Mouse (Mus musculus) neutrophil, adult 59 days (primary cell): ENCODE results near the gene Hexdc. TPM values are rescaled to one million over a fixed set of nuclear protein-coding genes. Genes with fewer than 3 reads are reported as not detected.

ENCODE experiments used
- total RNA-seq, 2 experiments: library from RNA; stranded (reverse); gene quantifications; 1 replicate in 1 of 2; 2 replicates in 1 of 2; pipeline ENCODE4 v1.2.4; 2023

Hexdc gene
- 1 to 10 TPM; 2.6 to 4.0 TPM for total RNA-seq

GRCm38 (mm10) chr11:121204161-121205006 lies at the start of gene Hexdc, which contains the start of gene Ogfod3:
Gene Hexdc, plus strand, starts transcription at chr11:121204433.
Gene Ogfod3, minus strand, starts transcription at chr11:121204711.

GRCm38 (mm10) chr11:121159971-121160370 lies 44.3 kb upstream of the Hexdc start, which contains the start of gene Uts2r:
Gene Uts2r, plus strand, starts transcription at chr11:121160271.

GRCm38 (mm10) chr11:121229018-121229439 lies 24.8 kb downstream of the Hexdc start, which contains the start of gene Cybc1:
Gene Cybc1, minus strand, starts transcription at chr11:121229322.

GRCm38 (mm10) chr11:121236564-121237344 lies 32.5 kb downstream of the Hexdc start, which contains the start of gene Narf:
Gene Narf, plus strand, starts transcription at chr11:121237253.

GRCm38 (mm10) chr11:121259160-121260100 lies 55.2 kb downstream of the Hexdc start, which contains the start of gene Foxk2:
Gene Foxk2, plus strand, starts transcription at chr11:121259990.

Other genes with a start within 250 kb of the Hexdc start
- 100 to 1,000 TPM; 116 to 126 TPM for gene Csnk1d, start 213.1 kb upstream of the Hexdc start, total RNA-seq
- 1 to 10 TPM; 1.2 to 3.0 TPM for gene Cd7, start 165.0 kb upstream of the Hexdc start, total RNA-seq
- not detected for gene Sectm1b, start 140.9 kb upstream of the Hexdc start, total RNA-seq
- not detected for gene Sectm1a, start 123.2 kb upstream of the Hexdc start, total RNA-seq
- gene Tex19.2, start 85.8 kb upstream of the Hexdc start, total RNA-seq: not detected
- gene Tex19.1, start 58.3 kb upstream of the Hexdc start, total RNA-seq: not detected
- not detected for gene Uts2r, start 44.2 kb upstream of the Hexdc start, total RNA-seq
- gene Ogfod3, start 278 bp downstream of the Hexdc start, total RNA-seq: 1 to 10 TPM; 3.2 to 3.7 TPM
- gene Cybc1, start 24.9 kb downstream of the Hexdc start, total RNA-seq: 10 to 100 TPM; 59.7 to 60.7 TPM
- 10 to 100 TPM; 40.3 to 41.0 TPM for gene Narf, start 32.8 kb downstream of the Hexdc start, total RNA-seq
- 10 to 100 TPM; 23.2 to 27.1 TPM for gene Foxk2, start 55.6 kb downstream of the Hexdc start, total RNA-seq
- gene Wdr45b, start 150.0 kb downstream of the Hexdc start, total RNA-seq: 10 to 100 TPM; 61.1 to 75.8 TPM
- gene Rab40b, start 183.8 kb downstream of the Hexdc start, total RNA-seq: not detected
- gene Fn3krp, start 217.0 kb downstream of the Hexdc start, total RNA-seq: 1 to 10 TPM; 5.6 to 7.7 TPM
- 1 to 10 TPM in 1 of 2 experiments, under 1 TPM in 1; 0.86 to 2.5 TPM for gene Fn3k, start 230.5 kb downstream of the Hexdc start, total RNA-seq
- gene Tbcd, start 247.5 kb downstream of the Hexdc start, total RNA-seq: 10 to 100 TPM; 20.7 to 22.4 TPM